Mouse (Mus musculus) neutrophil, adult 65 days (primary cell): ENCODE measurements around the gene Zfp950. TPM values are rescaled to one million over a fixed set of nuclear protein-coding genes. Genes with fewer than 3 reads are reported as not detected.

Experiments
- total RNA-seq: library from RNA; stranded (reverse); gene quantifications from 2 replicates; pipeline ENCODE4 v1.2.4, GENCODE M21; 2023

Gene Zfp950
- total RNA-seq = 9.6 and 20.1 TPM in 2 replicates

GRCm38 (mm10) chr19:61140342-61141206 lies at the start of gene Zfp950:
Gene Zfp950 (minus strand): TSS chr19:61140840.

GRCm38 (mm10) chr19:61183590-61183989 lies 43.0 kb upstream of the Zfp950 start, which contains the start of gene Gm6020:
Gene Gm6020 (plus strand): TSS chr19:61183890.

GRCm38 (mm10) chr19:61175756-61176324 lies 35.2 kb upstream of the Zfp950 start, which contains the start of gene Gm7102:
Gene Gm7102 (minus strand): TSS chr19:61176309.

Other genes starting within 250 kb of the Zfp950 start
- not detected in 2 replicates for gene Gm7102, start 35.5 kb upstream of the Zfp950 start, total RNA-seq
- not detected in 2 replicates for gene Gm6020, start 43.0 kb upstream of the Zfp950 start, total RNA-seq
- 1,017 and 1,177 TPM in 2 replicates for gene Csf2ra, start 87.6 kb upstream of the Zfp950 start, total RNA-seq
- not detected in 2 replicates for gene Gm21060, start 156.2 kb upstream of the Zfp950 start, total RNA-seq